Mouse (Mus musculus) forelimb bud, embryonic 11.5 days (tissue): Measurements from ENCODE around the gene Klf12.

Source experiments
- DNase-seq: peaks from one replicate; pipeline ENCODE4 v3.0.0-alpha.2; 2012; ENCODE audit warnings: low read depth, low spot score

Gene Klf12

GRCm38 (mm10) chr14:100235746-100236145 is 48.7 kb downstream of the Klf12 start:
- no peak for DNase-seq

GRCm38 (mm10) chr14:100231384-100231783 is 53.1 kb downstream of the Klf12 start:
- DNase-seq: no peak

- DNase-seq: no peak
These were observed 56.4 kb downstream of the Klf12 start for GRCm38 (mm10) chr14:100228120-100228519.

- DNase-seq: no peak
These were observed 56.8 kb downstream of the Klf12 start for GRCm38 (mm10) chr14:100227717-100228116.

GRCm38 (mm10) chr14:100224151-100224550 is 60.3 kb downstream of the Klf12 start:
- no peak for DNase-seq

GRCm38 (mm10) chr14:100222260-100222659 is 62.2 kb downstream of the Klf12 start:
- no peak for DNase-seq

GRCm38 (mm10) chr14:100215213-100215785 is 69.2 kb downstream of the Klf12 start:
- DNase-seq: no peak

- no peak for DNase-seq
These were observed 71.4 kb downstream of the Klf12 start for GRCm38 (mm10) chr14:100213066-100213465.

- DNase-seq: no peak
These were observed 72.7 kb downstream of the Klf12 start for GRCm38 (mm10) chr14:100211826-100212117.

GRCm38 (mm10) chr14:100211036-100211825 is 73.2 kb downstream of the Klf12 start:
- no peak for DNase-seq

GRCm38 (mm10) chr14:100209814-100210419 is 74.6 kb downstream of the Klf12 start:
- no peak for DNase-seq

- DNase-seq: no peak
These were observed 77.4 kb downstream of the Klf12 start for GRCm38 (mm10) chr14:100207081-100207480.

GRCm38 (mm10) chr14:100206207-100206606 is 78.3 kb downstream of the Klf12 start:
- DNase-seq: no peak

GRCm38 (mm10) chr14:100200058-100200688 is 84.3 kb downstream of the Klf12 start:
- DNase-seq: no peak

- DNase-seq: no peak
These were observed 85.8 kb downstream of the Klf12 start for GRCm38 (mm10) chr14:100198636-100199035.

- DNase-seq: no peak
These were observed 87.3 kb downstream of the Klf12 start for GRCm38 (mm10) chr14:100197199-100197598.

- DNase-seq: no peak
These were observed 94.8 kb downstream of the Klf12 start for GRCm38 (mm10) chr14:100189490-100190197.

GRCm38 (mm10) chr14:100187372-100187771 is 97.1 kb downstream of the Klf12 start:
- DNase-seq: no peak

GRCm38 (mm10) chr14:100177796-100178195 is 106.7 kb downstream of the Klf12 start:
- DNase-seq: no peak

GRCm38 (mm10) chr14:100165075-100165474 is 119.4 kb downstream of the Klf12 start:
- no peak for DNase-seq

- no peak for DNase-seq
These were observed 127.8 kb downstream of the Klf12 start for GRCm38 (mm10) chr14:100156639-100157038.

- DNase-seq: no peak
These were observed 136.8 kb downstream of the Klf12 start for GRCm38 (mm10) chr14:100147666-100148065.
